Mouse (Mus musculus) hindbrain, embryonic 14.5 days (tissue): Measurements from ENCODE around the gene Fxyd4. TPM values are rescaled to one million over a fixed set of nuclear protein-coding genes. Genes with fewer than 3 reads are reported as not detected.

Experiments used
- ATAC-seq: fragments of 200-750 bp; cut with Nextera tagmentation; 2 replicates; pipeline ENCODE4 v1.8.0; 2017; ENCODE audit warnings: moderate number of reproducible peaks, mild to moderate bottlenecking, moderate TSS enrichment, moderate library complexity; ENCODE audit not compliant: low FRiP score
- DNase-seq: peaks from one replicate; pipeline ENCODE4 v3.0.0-alpha.2; 2015; ENCODE audit warnings: low spot score
- H3K27ac ChIP-seq: fragments of 300-500 bp; sonication (generic); 2 replicates; pipeline ENCODE4 v1.5.1; 2014; ENCODE audit warnings: mild to moderate bottlenecking, moderate library complexity
- H3K27me3 ChIP-seq: fragments of 300-500 bp; sonication (generic); 2 replicates; pipeline ENCODE4 v1.6.1; 2014; ENCODE audit warnings: mild to moderate bottlenecking, low read length, mixed read lengths; ENCODE audit not compliant: control insufficient read depth, insufficient read depth
- H3K36me3 ChIP-seq: fragments of 300-500 bp; sonication (generic); replicated peaks from 2 replicates; pipeline ENCODE4 v1.6.1; 2014; ENCODE audit not compliant: control insufficient read depth, insufficient read depth
- H3K4me1 ChIP-seq: fragments of 300-500 bp; sonication (generic); replicated peaks from 2 replicates; pipeline ENCODE4 v1.6.1; 2014; ENCODE audit warnings: antibody characterized with exemption, low read length, mixed read lengths; ENCODE audit not compliant: control insufficient read depth, insufficient read depth
- H3K4me2 ChIP-seq: fragments of 300-500 bp; sonication (generic); replicated peaks from 2 replicates; pipeline ENCODE4 v1.6.1; 2014; ENCODE audit warnings: mild to moderate bottlenecking, moderate library complexity
- H3K4me3 ChIP-seq: fragments of 300-500 bp; sonication (generic); replicated peaks from 2 replicates; pipeline ENCODE4 v1.5.1; 2014; ENCODE audit warnings: mild to moderate bottlenecking, low read length
- H3K9ac ChIP-seq: fragments of 300-500 bp; sonication (generic); 2 replicates; pipeline ENCODE4 v1.6.1; 2014
- H3K9me3 ChIP-seq: fragments of 300-500 bp; sonication (generic); 2 replicates; pipeline ENCODE4 v1.6.1; 2016; ENCODE audit warnings: low read length; ENCODE audit not compliant: control insufficient read depth
- WGBS: fragments of 180-500 bp; shearing (Covaris S2); extraction: QIAGEN DNeasy Blood & Tissue Kit; methylation state at CpG from one replicate; pipeline ENCODE4 v1.1.7; 2014; 5-methylcytosine and 5-hydroxymethylcytosine counted together
- polyA plus RNA-seq: library from polyadenylated mRNA; unstranded; fragments of >200 nt; fragmentation: Nextera tagmentation; extraction: Ambion mirVana; gene quantifications from 2 replicates; pipeline ENCODE4 v1.2.1, GENCODE M21; 2014

Gene Fxyd4
- polyA plus RNA-seq, 1 experiment from 2014 or later: 2.6 TPM

DNA sequence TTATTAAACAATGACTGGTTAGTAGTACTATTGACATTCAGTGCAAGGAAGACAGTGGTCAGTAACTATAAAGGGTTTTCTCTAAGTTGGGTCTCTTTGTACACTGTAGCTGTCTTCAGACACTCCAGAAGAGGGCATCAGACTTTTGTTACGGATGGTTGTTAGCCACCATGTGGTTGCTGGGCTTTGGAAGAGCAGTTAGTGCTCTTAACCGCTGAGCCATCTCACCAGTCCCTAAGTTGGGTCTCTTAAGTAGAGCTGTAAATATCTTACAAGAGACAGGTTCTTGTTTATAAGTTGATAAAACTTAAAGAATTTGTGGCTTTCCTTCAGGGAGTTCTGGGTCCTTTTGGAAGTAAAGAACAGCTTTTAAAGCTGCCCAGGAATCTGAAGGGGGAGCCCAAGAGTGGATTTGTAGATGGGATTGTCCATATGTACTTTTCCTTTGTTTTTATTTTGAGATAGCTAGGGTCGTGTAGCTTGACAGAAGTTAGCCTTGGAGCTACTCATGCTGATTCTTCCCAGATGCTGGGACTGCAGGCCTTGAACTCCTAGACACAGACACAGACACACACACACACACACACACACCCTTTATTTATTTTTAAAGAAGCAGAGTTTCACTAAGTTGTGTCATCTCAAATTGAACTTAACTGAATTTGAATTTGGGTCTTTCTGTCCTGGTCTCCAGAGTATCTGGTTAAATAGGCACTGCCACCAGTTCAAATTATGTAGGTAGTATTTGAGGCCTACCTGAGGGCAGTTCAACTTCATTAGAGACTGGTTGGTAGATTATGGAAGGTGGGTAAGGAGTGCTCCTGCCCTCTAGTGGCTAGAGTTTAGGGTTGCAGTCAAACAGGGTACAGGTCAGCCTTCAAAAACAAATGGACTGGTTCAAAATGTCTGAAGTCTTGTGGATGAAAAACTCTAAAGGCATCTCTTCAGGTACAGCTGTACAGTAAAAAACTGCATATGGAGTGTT is 16.5 kb downstream of the Fxyd4 start:
- Histone ChIP-seq H3K4me1 (peaks cover 17% of the 10 kb centered on the region), H3K4me2 (no peak overlapping the region), H3K9me3 (no peaks in the 10 kb centered on the region), H3K27ac (no peak overlapping the region), H3K4me3 (no peak overlapping the region), H3K27me3 (no peaks in the 10 kb centered on the region), H3K9ac (no peak overlapping the region), H3K36me3 (peaks cover 16% of the 10 kb centered on the region; the same call in 1 of the 2 replicates)
- 60% methylated on average over 3 of the region's 3 CpGs for WGBS
- DNase-seq (peak; percentile 54), ATAC-seq (no peak)

DNA sequence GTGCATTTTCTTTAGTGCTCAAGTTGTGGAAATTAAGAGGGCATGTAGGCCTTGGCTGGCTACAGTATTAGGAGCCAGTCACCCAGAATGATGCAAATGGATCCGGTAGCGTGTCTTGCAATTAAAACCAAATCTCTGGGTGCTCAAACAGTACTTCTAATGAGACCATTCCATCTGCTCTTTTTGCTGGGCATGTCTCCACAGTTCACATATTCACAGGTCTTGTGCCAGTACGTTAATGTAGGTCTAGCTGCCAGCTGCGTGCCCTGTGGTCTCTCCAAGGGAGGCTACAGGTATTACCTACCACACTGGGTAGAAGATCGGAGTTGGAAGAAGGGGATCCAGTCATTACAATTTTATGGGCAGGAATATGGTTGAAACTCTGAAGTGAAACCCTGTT is 19.4 kb downstream of the Fxyd4 start:
- 29% methylated on average over 5 of the region's 5 CpGs for WGBS
- H3K4me2 ChIP-seq: peak overlapping the region; percentile 81
- H3K4me1 ChIP-seq: peaks cover 19% of the 10 kb centered on the region
- no peaks in the 10 kb centered on the region for H3K27me3 ChIP-seq
- no peak for DNase-seq
- H3K9me3 ChIP-seq: no peaks in the 10 kb centered on the region
- H3K36me3 ChIP-seq: peaks cover 11% of the 10 kb centered on the region; the same call in 1 of the 2 replicates
- H3K4me3 ChIP-seq: peak overlapping the region; percentile 48
- H3K9ac ChIP-seq: peak overlapping the region; percentile 66
- H3K27ac ChIP-seq: peak overlapping the region; percentile 72; the same call in 1 of the 2 replicates
- ATAC-seq: no peak

DNA sequence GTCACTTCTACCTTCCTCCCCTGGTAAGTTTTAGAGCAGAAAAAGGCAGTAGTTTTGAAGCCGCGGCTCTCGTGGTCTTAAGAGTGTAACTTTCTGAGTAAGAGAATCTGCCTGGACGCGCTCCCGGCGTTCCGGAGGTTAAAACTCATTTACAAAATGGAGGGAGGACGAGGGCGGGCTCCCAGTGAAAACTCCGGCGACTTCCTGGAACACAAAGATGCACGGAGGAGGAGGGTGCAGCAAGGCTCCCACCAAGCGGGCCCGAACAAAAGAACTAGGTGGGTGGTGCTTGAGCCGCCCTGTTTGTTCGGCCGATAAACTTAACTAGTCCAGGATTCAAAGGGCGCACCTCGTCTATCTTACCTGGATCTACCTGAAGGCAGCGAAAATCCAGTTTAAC is 19.9 kb downstream of the Fxyd4 start:
- H3K4me1 ChIP-seq: peaks cover 19% of the 10 kb centered on the region
- H3K9ac ChIP-seq: peak overlapping the region; percentile 66
- H3K4me3 ChIP-seq: peak overlapping the region; percentile 48
- no peak for ATAC-seq
- H3K27ac ChIP-seq: peak overlapping the region; percentile 72
- H3K36me3 ChIP-seq: peaks cover 11% of the 10 kb centered on the region; the same call in 1 of the 2 replicates
- peak; percentile 63 for DNase-seq
- H3K9me3 ChIP-seq: no peaks in the 10 kb centered on the region
- peak overlapping the region; percentile 81 for H3K4me2 ChIP-seq
- H3K27me3 ChIP-seq: no peaks in the 10 kb centered on the region
- 2% methylated on average over 21 of the region's 21 CpGs for WGBS

DNA sequence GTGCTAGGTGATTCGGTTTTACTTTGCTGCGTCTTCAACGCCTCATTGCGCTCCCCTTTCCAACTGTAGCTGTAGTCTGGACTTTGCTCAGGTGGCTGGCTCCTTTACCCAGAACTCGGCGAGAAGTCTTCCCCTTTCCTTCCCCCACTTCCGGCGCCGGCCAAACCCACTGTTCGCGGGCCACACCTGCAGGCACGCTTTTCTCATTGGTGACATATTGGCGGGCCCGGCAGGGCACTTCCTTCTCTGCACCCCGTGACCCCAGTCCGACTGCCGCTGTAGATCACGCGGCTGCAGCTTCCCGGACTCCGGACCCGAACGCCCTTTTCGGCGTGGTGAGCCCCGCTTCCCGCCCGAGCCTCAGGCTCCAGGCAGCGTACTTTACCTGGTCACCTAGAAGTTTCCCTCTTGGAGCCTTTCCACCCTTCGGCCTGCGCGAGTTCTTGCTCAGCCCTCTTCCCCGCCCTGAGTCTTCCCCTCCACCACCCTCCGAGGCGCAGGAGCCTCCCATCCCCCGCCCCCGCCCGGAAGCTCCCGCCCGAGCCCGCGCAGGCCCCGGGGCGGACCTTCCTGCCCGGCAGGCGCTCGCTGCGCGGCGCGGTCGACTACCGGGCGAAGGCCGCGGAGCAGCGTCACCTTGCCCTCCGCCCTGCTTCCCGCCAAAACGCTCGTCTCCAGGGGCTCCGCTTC is 20.6 kb downstream of the Fxyd4 start:
- H3K9ac ChIP-seq: peak overlapping the region; percentile 66
- H3K36me3 ChIP-seq: peaks cover 11% of the 10 kb centered on the region; the same call in 1 of the 2 replicates
- no peaks in the 10 kb centered on the region for H3K27me3 ChIP-seq
- no peaks in the 10 kb centered on the region for H3K9me3 ChIP-seq
- ATAC-seq (peak; percentile 84), DNase-seq (peak; percentile 56)
- peaks cover 19% of the 10 kb centered on the region for H3K4me1 ChIP-seq
- H3K4me3 ChIP-seq: peak overlapping the region; percentile 48
- H3K4me2 ChIP-seq: peak overlapping the region; percentile 81
- H3K27ac ChIP-seq: peak overlapping the region; percentile 72
- under 1% methylated on average over 62 of the region's 62 CpGs for WGBS

DNA sequence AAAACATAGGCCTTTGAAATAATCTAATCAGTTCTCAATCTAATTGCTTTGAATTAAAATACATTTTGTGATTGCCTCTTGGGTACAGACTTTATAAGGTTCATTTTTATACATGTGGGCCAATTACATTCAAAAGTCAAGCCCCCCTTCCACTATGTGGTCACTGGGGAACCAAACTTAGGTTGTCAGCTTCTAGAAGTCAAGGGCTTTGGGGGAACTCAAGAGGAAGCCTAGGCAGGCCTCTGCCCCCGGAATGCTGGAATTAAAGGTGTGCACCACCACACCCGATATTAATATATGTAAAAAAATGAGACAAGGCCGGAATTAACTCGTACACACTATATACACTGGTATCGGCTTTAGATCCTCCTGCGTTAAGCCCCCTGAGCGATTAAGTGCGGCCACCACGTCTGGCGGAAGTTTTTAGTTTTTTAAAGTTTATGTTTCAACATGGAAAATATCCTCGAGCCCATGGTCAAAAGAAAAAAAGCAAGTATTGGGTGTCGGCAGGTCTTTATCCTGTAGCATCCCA is 21.2 kb downstream of the Fxyd4 start:
- Histone ChIP-seq H3K9ac (peak overlapping the region; percentile 66), H3K4me2 (peak overlapping the region; percentile 81), H3K4me1 (peaks cover 21% of the 10 kb centered on the region), H3K27ac (peak overlapping the region; percentile 72; the same call in 1 of the 2 replicates), H3K27me3 (no peaks in the 10 kb centered on the region), H3K9me3 (no peaks in the 10 kb centered on the region), H3K4me3 (peak overlapping the region; percentile 48), H3K36me3 (0 out of 2 replicates have a peak, but pooled peaks cover 6% of the 10 kb centered on the region)
- DNase-seq (no peak), ATAC-seq (no peak)
- 1% methylated on average over 12 of the region's 12 CpGs for WGBS

DNA sequence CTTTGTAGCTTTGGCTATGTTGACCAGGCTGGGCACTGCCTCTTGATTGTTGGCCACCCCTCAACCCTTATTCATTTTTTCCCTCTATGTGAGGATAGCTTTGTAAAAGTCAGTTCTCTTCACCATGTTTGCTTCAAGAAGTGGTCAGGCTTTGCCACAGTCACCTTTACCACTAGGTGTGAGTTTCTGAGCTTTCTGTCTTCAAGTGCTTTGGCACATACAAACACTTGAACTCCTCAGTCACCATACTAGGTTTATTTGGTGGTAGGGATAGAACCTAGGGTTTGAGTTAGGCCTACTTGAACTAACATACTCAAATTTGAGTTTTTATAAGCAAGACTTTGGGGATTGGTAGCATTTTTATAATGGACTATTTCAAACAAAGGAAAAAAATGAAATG is 23.0 kb downstream of the Fxyd4 start:
- no peak overlapping the region for H3K4me3 ChIP-seq
- DNase-seq: no peak
- no peak for ATAC-seq
- no peaks in the 10 kb centered on the region for H3K9me3 ChIP-seq
- peaks cover 21% of the 10 kb centered on the region for H3K4me1 ChIP-seq
- 0 out of 2 replicates have a peak, but pooled peaks cover 4% of the 10 kb centered on the region for H3K36me3 ChIP-seq
- no peak overlapping the region for H3K9ac ChIP-seq
- H3K4me2 ChIP-seq: no peak overlapping the region
- H3K27me3 ChIP-seq: no peaks in the 10 kb centered on the region
- H3K27ac ChIP-seq: no peak overlapping the region

DNA sequence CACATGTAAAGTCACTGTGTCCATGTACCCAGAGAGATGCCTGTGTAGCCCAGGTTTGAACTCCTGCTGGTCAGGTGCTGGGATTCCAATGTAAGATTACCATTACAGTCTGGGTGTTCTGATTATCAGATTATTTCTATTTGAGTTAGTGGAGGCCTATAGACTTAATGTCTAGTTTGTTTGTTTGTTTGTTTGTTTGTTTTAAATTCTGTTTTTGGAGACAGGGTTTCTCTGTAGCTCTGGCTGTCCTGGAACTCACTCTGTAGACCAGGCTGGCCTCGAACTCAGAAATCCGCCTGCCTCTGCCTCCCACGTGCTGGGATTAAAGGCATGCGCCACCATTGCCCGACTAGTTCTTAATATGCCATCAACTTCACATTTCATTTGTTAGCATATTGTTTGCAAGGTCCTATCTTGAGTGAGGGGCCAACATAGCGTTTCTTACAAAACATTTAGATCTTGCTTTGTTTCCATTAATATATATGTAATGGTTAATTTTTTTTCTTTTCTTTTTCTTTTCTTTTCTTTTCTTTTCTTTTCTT is 27.3 kb downstream of the Fxyd4 start:
- Histone ChIP-seq H3K9ac (no peak overlapping the region), H3K4me3 (no peak overlapping the region), H3K4me2 (no peak overlapping the region), H3K4me1 (peaks cover 25% of the 10 kb centered on the region), H3K27ac (no peak overlapping the region), H3K36me3 (no peaks in the 10 kb centered on the region), H3K9me3 (no peaks in the 10 kb centered on the region), H3K27me3 (no peaks in the 10 kb centered on the region)
- DNase-seq (no peak), ATAC-seq (no peak)
- whole genome bisulfite sequencing: 85% methylated on average over 6 of the region's 6 CpGs

DNA sequence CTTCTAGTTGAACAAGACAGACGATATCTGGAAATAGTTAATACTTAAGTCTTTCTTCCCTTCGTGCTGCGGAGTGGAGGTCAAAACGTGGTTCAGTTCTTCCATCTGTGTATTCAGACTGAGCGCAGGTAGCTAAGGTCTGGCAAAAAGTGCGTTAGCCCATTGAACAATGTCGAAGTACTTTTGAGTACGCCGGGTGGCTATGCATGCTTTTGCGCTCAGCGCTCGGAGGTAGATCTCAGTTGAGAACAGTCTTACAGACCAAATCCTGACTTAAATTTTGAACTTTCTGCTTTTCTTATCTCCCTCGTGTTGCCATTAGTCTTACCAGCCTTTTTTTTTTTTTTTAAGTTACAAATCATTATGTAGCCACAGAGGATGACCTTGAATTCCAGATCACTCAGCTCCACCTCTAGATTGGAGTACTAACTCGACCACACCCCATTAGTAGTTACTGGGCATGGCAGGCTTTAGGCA is 29.0 kb downstream of the Fxyd4 start:
- no peaks in the 10 kb centered on the region for H3K9me3 ChIP-seq
- no peak overlapping the region for H3K27ac ChIP-seq
- 1% methylated on average over 14 of the region's 14 CpGs for WGBS
- no peaks in the 10 kb centered on the region for H3K36me3 ChIP-seq
- peak overlapping the region; percentile 74 for H3K4me3 ChIP-seq
- peaks cover 25% of the 10 kb centered on the region for H3K4me1 ChIP-seq
- ATAC-seq (no peak), DNase-seq (no peak)
- peak overlapping the region; percentile 77 for H3K9ac ChIP-seq
- peak overlapping the region; percentile 99 for H3K4me2 ChIP-seq
- H3K27me3 ChIP-seq: no peaks in the 10 kb centered on the region
